Mouse (Mus musculus) olfactory bulb, adult 2 months (tissue): ENCODE measurements around the gene Vsir.

Experiments used
- CTCF ChIP-seq: fragments of 200-500 bp; IDR thresholded peaks from 2 replicates; pipeline ENCODE4 v1.5.1; 2012; ENCODE audit warnings: low read depth, mild to moderate bottlenecking, low read length, moderate library complexity; ENCODE audit not compliant: insufficient read depth
- POLR2A ChIP-seq: fragments of 200-500 bp; IDR thresholded peaks from 2 replicates; pipeline ENCODE4 v1.6.1; 2012; ENCODE audit warnings: mild to moderate bottlenecking, low read depth, low read length, moderate library complexity; ENCODE audit not compliant: insufficient read depth

DNA sequence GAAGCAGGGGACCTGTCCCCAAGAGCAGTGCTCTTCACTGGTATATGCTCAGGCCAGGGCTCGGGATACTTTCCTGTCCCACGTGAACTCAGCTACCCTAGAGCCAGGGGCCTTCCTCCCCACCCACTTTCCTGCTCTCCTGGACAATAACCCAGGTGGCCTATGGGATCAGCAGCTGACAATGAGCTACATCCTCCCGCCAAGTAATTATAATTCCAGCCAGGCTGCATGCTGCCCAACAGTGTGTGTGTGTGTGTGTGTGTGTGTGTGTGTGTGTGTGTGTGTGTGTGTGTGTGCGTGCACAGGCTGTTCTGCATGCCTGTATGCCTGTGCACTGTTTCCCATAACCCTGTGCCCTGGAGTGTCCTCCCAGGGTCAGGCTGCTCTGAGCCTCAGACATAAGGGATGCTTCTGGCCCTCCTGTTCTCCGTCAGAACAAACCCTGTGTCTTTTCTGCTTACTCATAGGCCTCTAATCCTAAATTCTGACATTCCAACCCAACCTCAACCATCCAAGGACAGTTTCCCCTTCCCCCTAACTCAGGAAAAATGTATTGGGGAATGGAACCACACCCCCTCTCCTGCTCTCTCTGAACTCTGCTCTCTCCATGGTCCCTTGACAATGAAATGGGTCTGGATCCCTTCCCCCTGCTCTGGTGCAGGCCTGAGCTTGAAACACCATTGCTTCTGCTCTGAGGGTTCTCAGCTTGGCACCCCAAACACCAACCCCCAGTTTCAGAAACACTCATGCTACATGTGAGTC is 6.8 kb downstream of the Vsir start:
- no peak for TF ChIP-seq POLR2A
- TF ChIP-seq CTCF: no peak
